Mouse (Mus musculus): ENCODE results near the gene Galntl6. TPM values are rescaled to one million over a fixed set of nuclear protein-coding genes. Genes with fewer than 3 reads are reported as not detected.

The Galntl6 gene
- polyA plus RNA-seq, 1 experiment from 2014 or later = not detected

GRCm38 (mm10) chr8:57962286-57963110, 949.9 kb downstream of the Galntl6 start:
- ATAC-seq (no peak), DNase-seq (ENCODE audit: low read depth, low spot score) (no peak)
- ChIA-PET CTCF (no interaction called here), POLR2A (no interaction called here)
- TF ChIP-seq CTCF (IDR thresholded peaks at IDR 0.05) = no peak
- peaks cover 10% of the 10 kb centered on the region for H3K27me3 ChIP-seq
- in situ Hi-C loops (cut with MboI; ENCODE audit: low pct_unique_long_range_greater_than_20kb) = no loop called here

- ATAC-seq = no peak
- no peak for TF ChIP-seq CTCF (IDR thresholded peaks at IDR 0.05)
- in situ Hi-C loops (cut with MboI; ENCODE audit: low pct_unique_long_range_greater_than_20kb) = no loop called here
- no peak for DNase-seq (ENCODE audit: low read depth, low spot score)
- POLR2A ChIA-PET = no interaction called here
- H3K27me3 ChIP-seq = peaks cover 4% of the 10 kb centered on the region
- CTCF ChIA-PET = interaction anchor here (1.9 kb wide), 1 partner anchor 9 kb away, joined by 4 read pairs; no protein-coding TSS in a partner anchor
Observed at GRCm38 (mm10) chr8:57959136-57959535, 953.3 kb downstream of the Galntl6 start.

GRCm38 (mm10) chr8:57958121-57958901, 954.1 kb downstream of the Galntl6 start:
- no peak for ATAC-seq
- ChIA-PET POLR2A (no interaction called here), CTCF (interaction anchor here (1.9 kb wide), 1 partner anchor 10 kb away, joined by 4 read pairs; no protein-coding TSS in a partner anchor)
- TF ChIP-seq CTCF (IDR thresholded peaks at IDR 0.05) = no peak
- H3K27me3 ChIP-seq = peaks cover 4% of the 10 kb centered on the region
- DNase-seq (ENCODE audit: low read depth, low spot score) = no peak
- in situ Hi-C loops (cut with MboI; ENCODE audit: low pct_unique_long_range_greater_than_20kb) = no loop called here

GRCm38 (mm10) chr8:57955501-57955900, 956.9 kb downstream of the Galntl6 start:
- ATAC-seq (no peak), DNase-seq (ENCODE audit: low read depth, low spot score) (no peak)
- ChIA-PET POLR2A (interaction anchor here (0.6 kb wide), 1 partner anchor 155 kb away, joined by 4 read pairs; no protein-coding TSS in a partner anchor), CTCF (no interaction called here)
- in situ Hi-C loops (cut with MboI; ENCODE audit: low pct_unique_long_range_greater_than_20kb) = no loop called here
- peaks cover 4% of the 10 kb centered on the region for H3K27me3 ChIP-seq
- no peak for TF ChIP-seq CTCF (IDR thresholded peaks at IDR 0.05)

GRCm38 (mm10) chr8:57941113-57941512, 971.3 kb downstream of the Galntl6 start:
- ChIA-PET POLR2A (no interaction called here), CTCF (interaction anchor here (1.5 kb wide), 1 partner anchor 8 kb away, joined by 3 read pairs; no protein-coding TSS in a partner anchor)
- H3K27me3 ChIP-seq = peaks cover 17% of the 10 kb centered on the region
- TF ChIP-seq CTCF (IDR thresholded peaks at IDR 0.05) = no peak
- ATAC-seq (no peak), DNase-seq (ENCODE audit: low read depth, low spot score) (no peak)
- in situ Hi-C loops (cut with MboI; ENCODE audit: low pct_unique_long_range_greater_than_20kb) = no loop called here

- POLR2A ChIA-PET = no interaction called here
- ATAC-seq = no peak
- CTCF ChIA-PET = interaction anchor here (1.3 kb wide), 2 partner anchors 13 to 19 kb away, joined by 3 to 5 read pairs; no protein-coding TSS in a partner anchor
- peaks cover 17% of the 10 kb centered on the region for H3K27me3 ChIP-seq
- no peak for DNase-seq (ENCODE audit: low read depth, low spot score)
- TF ChIP-seq CTCF (IDR thresholded peaks at IDR 0.05) = no peak
- in situ Hi-C loops (cut with MboI; ENCODE audit: low pct_unique_long_range_greater_than_20kb) = no loop called here
Observed at GRCm38 (mm10) chr8:57939856-57940420, 972.5 kb downstream of the Galntl6 start.

GRCm38 (mm10) chr8:57939177-57939855, 973.1 kb downstream of the Galntl6 start:
- peaks cover 17% of the 10 kb centered on the region for H3K27me3 ChIP-seq
- DNase-seq (ENCODE audit: low read depth, low spot score) (no peak), ATAC-seq (no peak)
- ChIA-PET CTCF (interaction anchor here (1.3 kb wide), 2 partner anchors 12 to 19 kb away, joined by 3 to 5 read pairs; no protein-coding TSS in a partner anchor), POLR2A (no interaction called here)
- in situ Hi-C loops (cut with MboI; ENCODE audit: low pct_unique_long_range_greater_than_20kb) = no loop called here
- peak; percentile 74 for TF ChIP-seq CTCF (IDR thresholded peaks at IDR 0.05)

- ATAC-seq = no peak
- no peak for DNase-seq (ENCODE audit: low read depth, low spot score)
- in situ Hi-C loops (cut with MboI; ENCODE audit: low pct_unique_long_range_greater_than_20kb) = no loop called here
- ChIA-PET CTCF (interaction anchor here (1.1 kb wide), 1 partner anchor 13 kb away, joined by 5 read pairs; no protein-coding TSS in a partner anchor), POLR2A (no interaction called here)
- no peak for TF ChIP-seq CTCF (IDR thresholded peaks at IDR 0.05)
- peaks cover 3% of the 10 kb centered on the region for H3K27me3 ChIP-seq
Observed at GRCm38 (mm10) chr8:57927074-57927473, 985.4 kb downstream of the Galntl6 start.

- POLR2A ChIA-PET = no interaction called here
- no peaks in the 10 kb centered on the region for H3K27me3 ChIP-seq
- ATAC-seq (no peak), DNase-seq (ENCODE audit: low read depth, low spot score) (no peak)
- CTCF ChIA-PET = no interaction called here
- TF ChIP-seq CTCF (IDR thresholded peaks at IDR 0.05) = no peak
- in situ Hi-C loops (cut with MboI; ENCODE audit: low pct_unique_long_range_greater_than_20kb) = no loop called here
Observed at GRCm38 (mm10) chr8:57923556-57923955, 988.9 kb downstream of the Galntl6 start.

- no peak for TF ChIP-seq CTCF (IDR thresholded peaks at IDR 0.05)
- no peaks in the 10 kb centered on the region for H3K27me3 ChIP-seq
- ChIA-PET CTCF (no interaction called here), POLR2A (no interaction called here)
- DNase-seq (ENCODE audit: low read depth, low spot score) (no peak), ATAC-seq (no peak)
- in situ Hi-C loops (cut with MboI; ENCODE audit: low pct_unique_long_range_greater_than_20kb) = no loop called here
Observed at GRCm38 (mm10) chr8:57923130-57923529, 989.3 kb downstream of the Galntl6 start.
